Mouse (Mus musculus) liver, adult 2 months (tissue): ENCODE measurements around the gene Helt. TPM values are rescaled to one million over a fixed set of nuclear protein-coding genes. Genes with fewer than 3 reads are reported as not detected.

ENCODE experiments used
- DNase-seq: peaks from one replicate; pipeline ENCODE4 v3.0.0-alpha.2; 2011; ENCODE audit warnings: low read depth, low spot score; ENCODE audit errors: extremely low read depth
- H3K27ac ChIP-seq: fragments of 200-500 bp; replicated peaks from 2 replicates; pipeline ENCODE4 v1.5.1; 2012; ENCODE audit warnings: low read depth, mild to moderate bottlenecking, control low read depth, inconsistent platforms, low read length; ENCODE audit not compliant: insufficient read depth
- H3K27me3 ChIP-seq: fragments of 200-500 bp; 2 replicates; pipeline ENCODE4 v1.6.1; 2012; ENCODE audit warnings: mild to moderate bottlenecking, moderate library complexity, low read length, inconsistent platforms; ENCODE audit not compliant: control insufficient read depth, insufficient read depth
- H3K36me3 ChIP-seq: fragments of 200-500 bp; 2 replicates; pipeline ENCODE4 v1.6.1; 2012; ENCODE audit warnings: low read length, inconsistent platforms; ENCODE audit not compliant: control insufficient read depth, insufficient read depth
- H3K4me1 ChIP-seq: fragments of 200-500 bp; 2 replicates; pipeline ENCODE4 v1.6.1; 2011; ENCODE audit warnings: low read length; ENCODE audit not compliant: control insufficient read depth, insufficient read depth
- H3K4me3 ChIP-seq: fragments of 200-500 bp; 2 replicates; pipeline ENCODE4 v1.5.1; 2011; ENCODE audit warnings: low read depth, mild to moderate bottlenecking, control low read depth, low read length, moderate library complexity; ENCODE audit not compliant: insufficient read depth
- H3K79me2 ChIP-seq: fragments of 200-500 bp; 2 replicates; pipeline ENCODE4 v1.6.1; 2012; ENCODE audit warnings: inconsistent platforms, mild to moderate bottlenecking, low read length, moderate library complexity; ENCODE audit not compliant: control insufficient read depth, insufficient read depth
- H3K9ac ChIP-seq: fragments of 200-500 bp; 2 replicates; pipeline ENCODE4 v1.6.1; 2012; ENCODE audit warnings: low read depth, mild to moderate bottlenecking, control low read depth, inconsistent platforms, low read length
- CTCF ChIP-seq: fragments of 200-500 bp; IDR thresholded peaks from 2 replicates; pipeline ENCODE4 v1.5.1; 2011; ENCODE audit warnings: low read depth, low read length, control low read depth
- POLR2A ChIP-seq: fragments of 200-500 bp; IDR thresholded peaks from 2 replicates; pipeline ENCODE4 v1.6.1; 2011; ENCODE audit warnings: low read length, control low read depth; ENCODE audit not compliant: insufficient read depth; ENCODE audit errors: extremely low read depth
- WGBS: fragments of 180-500 bp; shearing (Covaris S2); methylation state at CpG from one replicate; pipeline ENCODE4 v1.1.7; 2018; 5-methylcytosine and 5-hydroxymethylcytosine counted together
- polyA plus RNA-seq: library from polyadenylated mRNA; depleted of rRNA; stranded (reverse); fragments of >200 nt; gene quantifications from 2 replicates; pipeline ENCODE4 v1.2.3, GENCODE M21; 2012; rRNA removed
- total RNA-seq: library from RNA; depleted of rRNA; stranded (reverse); fragments of >200 nt; gene quantifications from 2 replicates; pipeline ENCODE4 v1.2.3, GENCODE M21; 2014; rRNA removed

Helt gene
- total and polyA plus RNA-seq, 2 experiments = not detected

DNA sequence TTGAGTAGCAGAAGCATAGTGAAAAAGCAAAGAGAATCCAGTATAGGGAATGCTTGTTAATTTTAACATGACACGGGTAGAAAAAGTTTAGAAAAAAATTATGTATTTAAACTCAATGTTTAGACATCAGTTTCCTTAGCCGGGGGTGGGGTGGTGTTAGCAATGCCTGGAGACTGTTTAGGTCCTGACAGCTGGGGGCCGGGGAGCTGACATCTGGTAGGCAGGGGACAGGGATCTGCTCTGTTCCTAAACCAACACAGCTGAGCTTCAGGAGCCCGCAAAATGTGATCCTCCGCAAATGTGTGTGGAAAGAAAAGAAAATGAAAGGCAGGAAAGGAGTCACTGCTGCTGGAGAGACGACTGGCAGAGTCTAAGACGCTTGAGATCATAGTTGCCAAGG, 51.5 kb downstream of the Helt start:
- Histone ChIP-seq H3K36me3 (no peaks in the 10 kb centered on the region), H3K27me3 (no peaks in the 10 kb centered on the region), H3K27ac (no peak overlapping the region), H3K79me2 (no peaks in the 10 kb centered on the region), H3K9ac (no peak overlapping the region), H3K4me3 (no peak overlapping the region), H3K4me1 (0 out of 2 replicates have a peak, but pooled peaks cover 1% of the 10 kb centered on the region)
- 75% methylated on average over 7 of the region's 7 CpGs for WGBS
- DNase-seq = no peak
- TF ChIP-seq POLR2A (no peak), CTCF (no peak)

Other genes with a start within 250 kb of the Helt start
- 8.7 and 10.1 TPM in 2 replicates for gene Cfap97, start 142.9 kb downstream of the Helt start, total RNA-seq
- gene Cfap97, start 142.9 kb downstream of the Helt start, polyA plus RNA-seq = 3.0 and 3.4 TPM in 2 replicates
- 10.7 and 11.7 TPM in 2 replicates for gene Snx25, start 142.5 kb downstream of the Helt start, total RNA-seq
- gene Snx25, start 142.5 kb downstream of the Helt start, polyA plus RNA-seq = 2.6 and 3.0 TPM in 2 replicates
- 13.4 TPM in 2 replicates for gene Slc25a4, start 83.4 kb downstream of the Helt start, total RNA-seq
- 5.0 and 7.4 TPM in 2 replicates for gene Slc25a4, start 83.4 kb downstream of the Helt start, polyA plus RNA-seq
- 447 and 506 TPM in 2 replicates for gene Acsl1, start 176.4 kb upstream of the Helt start, total RNA-seq
- gene Acsl1, start 176.4 kb upstream of the Helt start, polyA plus RNA-seq = 322 and 338 TPM in 2 replicates